Mouse (Mus musculus) lung, postnatal 0 days (tissue): ENCODE measurements around the gene Olfr613. TPM values are rescaled to one million over a fixed set of nuclear protein-coding genes. Genes with fewer than 3 reads are reported as not detected.
"Not testable (repeated sequence)": the region's sequence is repeated elsewhere in the genome, so short reads cannot be mapped to it uniquely, and the experiment has no call there.

Experiments
- ATAC-seq: fragments of 200-750 bp; cut with Nextera tagmentation; 2 replicates; pipeline ENCODE4 v1.8.0; 2017; ENCODE audit warnings: moderate library complexity
- DNase-seq: peaks from one replicate; pipeline ENCODE4 v3.0.0-alpha.2; 2016; ENCODE audit warnings: low spot score
- H3K27ac ChIP-seq: fragments of 300-500 bp; sonication (generic); 2 replicates; pipeline ENCODE4 v1.5.1; 2014; ENCODE audit warnings: antibody characterized with exemption, mild to moderate bottlenecking, low read length, mixed read lengths
- H3K27me3 ChIP-seq: fragments of 300-500 bp; sonication (generic); replicated peaks from 2 replicates; pipeline ENCODE4 v1.6.1; 2014; ENCODE audit warnings: low read length, mixed read lengths; ENCODE audit not compliant: insufficient read depth
- H3K36me3 ChIP-seq: fragments of 300-500 bp; sonication (generic); 2 replicates; pipeline ENCODE4 v1.6.1; 2014; ENCODE audit warnings: low read length, mixed read lengths; ENCODE audit not compliant: insufficient read depth
- H3K4me1 ChIP-seq: fragments of 300-500 bp; sonication (generic); 2 replicates; pipeline ENCODE4 v1.6.1; 2014; ENCODE audit warnings: antibody characterized with exemption, low read depth, low read length, mixed read lengths; ENCODE audit not compliant: insufficient read depth
- H3K4me2 ChIP-seq: fragments of 300-500 bp; sonication (generic); replicated peaks from 2 replicates; pipeline ENCODE4 v1.6.1; 2014; ENCODE audit warnings: low read depth, mild to moderate bottlenecking, low read length, moderate library complexity, mixed read lengths
- H3K4me3 ChIP-seq: fragments of 300-500 bp; sonication (generic); 2 replicates; pipeline ENCODE4 v1.5.1; 2014; ENCODE audit warnings: low read depth, low read length
- H3K9ac ChIP-seq: fragments of 300-500 bp; sonication (generic); replicated peaks from 2 replicates; pipeline ENCODE4 v1.6.1; 2014; ENCODE audit warnings: low read depth, mild to moderate bottlenecking
- H3K9me3 ChIP-seq: fragments of 300-500 bp; sonication (generic); 2 replicates; pipeline ENCODE4 v1.6.1; 2016; ENCODE audit warnings: low read length, mixed read lengths
- CTCF ChIP-seq: IDR thresholded peaks from 2 replicates; pipeline ENCODE4 v1.5.1; 2016; ENCODE audit warnings: antibody characterized with exemption, mild to moderate bottlenecking
- EP300 ChIP-seq: IDR thresholded peaks from 2 replicates; pipeline ENCODE4 v1.6.1; 2016; ENCODE audit warnings: antibody characterized with exemption, mild to moderate bottlenecking, control low read depth
- WGBS: fragments of 180-500 bp; shearing (Covaris S2); extraction: QIAGEN DNeasy Blood & Tissue Kit; methylation state at CpG from one replicate; pipeline ENCODE4 v1.1.7; 2014; 5-methylcytosine and 5-hydroxymethylcytosine counted together
- polyA plus RNA-seq: library from polyadenylated mRNA; unstranded; fragments of >200 nt; fragmentation: Nextera tagmentation; extraction: Ambion mirVana; gene quantifications from 2 replicates; pipeline ENCODE4 v1.2.1, GENCODE M21; 2015

Olfr613 gene
- not detected in 2 replicates for polyA plus RNA-seq

DNA sequence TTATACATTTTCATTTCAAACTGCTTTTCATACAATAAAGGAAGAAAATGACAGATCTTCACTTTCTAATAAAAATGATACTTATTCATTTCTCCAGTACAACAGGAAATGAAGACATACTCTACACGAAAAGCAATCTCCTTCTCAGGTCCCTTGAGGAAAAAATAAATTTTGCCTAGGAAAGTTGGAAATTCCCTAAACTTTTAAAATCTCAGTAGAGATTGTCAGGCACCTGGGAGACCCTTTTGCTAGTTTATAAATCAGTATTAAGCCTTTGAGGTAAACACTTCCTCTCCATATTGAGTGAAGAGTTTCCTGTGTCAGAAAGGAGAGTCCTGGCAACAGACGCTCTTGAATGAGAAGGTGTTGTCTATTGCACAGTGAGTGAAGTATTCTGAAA, at the start of gene Olfr613:
Gene Olfr613, plus strand, starts transcription at position 301 of the 400 bp plus-strand sequence.
- ATAC-seq (no peak), DNase-seq (no peak)
- no peaks in the 10 kb centered on the region for H3K9me3 ChIP-seq
- H3K9ac ChIP-seq: no peak within 1 kb of the TSS
- no peaks in the 10 kb centered on the region for H3K4me1 ChIP-seq
- H3K27me3 ChIP-seq: no peaks in the 10 kb centered on the region
- 50% methylated on average over 2 of the region's 2 CpGs for WGBS
- TF ChIP-seq CTCF: no peak
- TF ChIP-seq EP300: no peak
- no peak within 1 kb of the TSS for H3K27ac ChIP-seq
- H3K4me2 ChIP-seq: no peak within 1 kb of the TSS
- H3K36me3 ChIP-seq: no peaks in the 10 kb centered on the region
- H3K4me3 ChIP-seq: no peak within 1 kb of the TSS

DNA sequence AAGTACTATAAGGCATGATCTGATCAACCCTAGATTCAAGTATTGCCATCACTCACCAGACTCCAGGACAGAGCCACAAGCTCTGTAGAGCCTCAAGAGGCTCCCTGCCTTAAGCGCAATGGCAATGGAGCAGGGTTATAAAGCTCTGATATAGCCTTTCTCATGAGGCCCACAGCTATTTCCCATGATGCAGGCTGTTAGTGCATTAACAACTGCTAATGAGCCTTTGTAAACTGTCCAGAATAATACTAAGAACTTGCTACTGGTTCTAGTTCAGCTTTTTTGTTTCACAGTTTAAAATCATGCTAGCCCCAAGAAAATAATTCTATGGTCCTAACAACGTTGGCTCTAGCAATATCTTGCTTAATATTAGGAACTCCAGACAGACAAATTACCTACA, 35.9 kb upstream of the Olfr613 start, which contains the start of gene Olfr610:
Gene Olfr610, minus strand, starts transcription at position 101 of the 400 bp plus-strand sequence.
- Histone ChIP-seq H3K9me3 (no peaks in the 10 kb centered on the region), H3K4me2 (no peak within 1 kb of the TSS), H3K27ac (no peak within 1 kb of the TSS), H3K36me3 (no peaks in the 10 kb centered on the region), H3K27me3 (no peaks in the 10 kb centered on the region), H3K4me3 (no peak within 1 kb of the TSS), H3K4me1 (no peaks in the 10 kb centered on the region), H3K9ac (no peak within 1 kb of the TSS)
- 83% methylated on average over 2 of the region's 2 CpGs for WGBS
- DNase-seq (no peak), ATAC-seq (no peak)
- TF ChIP-seq EP300: no peak
- TF ChIP-seq CTCF: no peak

DNA sequence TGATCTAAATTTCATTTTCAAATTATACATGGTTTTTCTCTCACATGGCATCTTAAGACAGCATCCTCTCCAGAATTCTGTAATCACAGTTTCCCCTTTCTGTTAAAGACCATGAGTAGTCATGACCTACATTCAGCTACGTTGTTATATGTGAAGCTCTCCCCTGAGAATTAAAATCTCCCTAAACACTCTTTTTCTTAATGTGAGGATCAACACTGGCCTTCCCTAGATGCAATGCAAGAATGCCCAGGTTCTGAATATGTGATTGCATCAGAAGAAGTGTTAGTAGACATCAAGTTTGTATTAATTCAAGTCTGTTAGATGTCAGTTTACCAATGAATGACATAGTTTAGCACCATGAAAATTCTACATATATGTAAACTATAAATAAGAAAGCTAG, 27.1 kb upstream of the Olfr613 start, which contains the start of gene Olfr611:
Gene Olfr611, minus strand, starts transcription at position 101 of the 400 bp plus-strand sequence.
- 45% methylated on average over 1 of the region's 1 CpGs for WGBS
- not testable (repeated sequence) for H3K27ac ChIP-seq, H3K4me1 ChIP-seq, H3K36me3 ChIP-seq, H3K4me3 ChIP-seq, H3K9me3 ChIP-seq, ATAC-seq, DNase-seq, H3K9ac ChIP-seq, H3K27me3 ChIP-seq, H3K4me2 ChIP-seq

DNA sequence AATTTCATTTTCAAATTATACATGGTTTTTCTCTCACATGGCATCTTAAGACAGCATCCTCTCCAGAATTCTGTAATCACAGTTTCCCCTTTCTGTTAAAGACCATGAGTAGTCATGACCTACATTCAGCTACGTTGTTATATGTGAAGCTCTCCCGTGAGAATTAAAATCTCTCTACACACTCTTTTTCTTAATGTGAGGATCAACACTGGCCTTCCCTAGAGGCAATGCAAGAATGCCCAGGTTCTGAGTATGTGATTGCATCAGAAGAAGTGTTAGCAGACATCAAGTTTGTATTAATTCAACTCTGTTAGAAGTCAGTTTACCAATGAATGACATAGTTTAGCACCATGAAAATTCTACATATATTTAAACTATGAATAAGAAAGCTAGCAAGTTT, 5.3 kb upstream of the Olfr613 start, which contains the start of gene Olfr612:
Gene Olfr612, minus strand, starts transcription at position 101 of the 400 bp plus-strand sequence.
- DNase-seq, H3K36me3 ChIP-seq, H3K4me3 ChIP-seq, H3K27me3 ChIP-seq, H3K9me3 ChIP-seq, H3K9ac ChIP-seq, H3K4me2 ChIP-seq, H3K4me1 ChIP-seq, H3K27ac ChIP-seq, ATAC-seq: not testable (repeated sequence)
- 68% methylated on average over 2 of the region's 2 CpGs for WGBS

DNA sequence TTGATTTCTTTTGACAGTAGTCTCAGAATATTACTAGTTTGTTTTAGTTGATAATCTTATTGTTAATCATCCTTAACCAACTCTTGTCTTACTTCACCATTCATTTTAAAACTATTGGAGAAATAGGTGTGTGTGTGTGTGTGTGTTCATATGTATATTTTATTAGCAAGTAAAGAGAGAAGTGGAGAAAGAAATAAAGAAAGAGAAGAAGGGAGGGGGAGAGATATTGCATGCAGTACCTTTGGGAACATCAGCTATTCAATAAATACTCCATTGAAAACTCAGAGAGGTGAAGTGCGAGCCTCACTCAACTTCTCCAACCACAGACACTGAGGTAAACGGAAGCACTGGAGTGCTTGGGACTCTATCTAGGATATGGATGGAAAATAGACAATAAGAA, 7.9 kb downstream of the Olfr613 start, which contains the start of gene Olfr615:
Gene Olfr615, plus strand, starts transcription at position 301 of the 400 bp plus-strand sequence.
- H3K27ac ChIP-seq: no peak within 1 kb of the TSS
- no peak for TF ChIP-seq EP300
- no peak for TF ChIP-seq CTCF
- H3K27me3 ChIP-seq: no peaks in the 10 kb centered on the region
- H3K4me3 ChIP-seq: no peak within 1 kb of the TSS
- no peaks in the 10 kb centered on the region for H3K4me1 ChIP-seq
- DNase-seq (no peak), ATAC-seq (no peak)
- H3K36me3 ChIP-seq: no peaks in the 10 kb centered on the region
- no peaks in the 10 kb centered on the region for H3K9me3 ChIP-seq
- WGBS: 80% methylated on average over 2 of the region's 2 CpGs
- no peak within 1 kb of the TSS for H3K9ac ChIP-seq
- no peak within 1 kb of the TSS for H3K4me2 ChIP-seq

DNA sequence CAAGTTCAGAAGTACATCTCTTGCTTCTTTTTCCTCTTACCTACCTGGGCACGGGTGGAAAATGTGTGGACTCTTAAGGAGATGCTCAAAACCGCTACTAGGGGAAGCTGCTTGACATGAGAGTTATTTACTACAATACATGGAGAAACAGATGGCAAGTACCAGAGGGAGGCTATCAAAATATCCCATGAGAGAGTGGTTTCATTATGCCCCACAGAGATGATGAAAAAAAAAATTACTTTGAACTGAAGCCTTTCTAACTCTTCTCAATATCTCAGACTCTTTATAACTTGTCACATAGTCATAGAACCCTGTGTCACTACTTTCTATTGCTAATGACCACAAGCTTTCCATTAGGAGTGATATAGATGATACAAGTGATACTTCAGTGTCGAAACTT, 21.2 kb downstream of the Olfr613 start, which contains the start of gene Olfr616:
Gene Olfr616, minus strand, starts transcription at position 101 of the 400 bp plus-strand sequence.
- TF ChIP-seq EP300 (no peak), CTCF (no peak)

DNA sequence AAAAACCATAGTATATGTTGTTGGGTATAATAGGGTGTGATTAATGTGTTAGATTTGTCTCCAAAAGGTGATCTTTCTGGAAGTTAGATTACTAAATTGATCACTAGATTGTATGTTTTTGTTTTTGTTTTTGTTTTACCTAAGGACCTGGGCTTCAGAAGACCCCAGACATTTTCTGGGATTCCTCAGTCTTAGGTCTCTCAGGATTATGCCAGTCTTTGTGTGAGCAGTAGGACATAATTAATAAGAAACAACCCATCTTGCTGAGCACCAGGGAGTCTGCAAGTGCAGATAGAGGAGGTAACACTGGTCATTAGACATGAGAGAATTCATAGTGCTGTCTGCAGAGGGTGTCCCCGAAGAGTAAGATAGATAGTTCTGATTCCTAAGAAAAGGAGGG, 24.9 kb downstream of the Olfr613 start, which contains the start of gene Olfr617:
Gene Olfr617, plus strand, starts transcription at position 301 of the 400 bp plus-strand sequence.
- Histone ChIP-seq H3K27me3 (no peaks in the 10 kb centered on the region), H3K4me1 (no peaks in the 10 kb centered on the region), H3K4me3 (no peak within 1 kb of the TSS), H3K27ac (no peak within 1 kb of the TSS), H3K9ac (no peak within 1 kb of the TSS), H3K4me2 (no peak within 1 kb of the TSS), H3K36me3 (no peaks in the 10 kb centered on the region), H3K9me3 (no peaks in the 10 kb centered on the region)
- DNase-seq (no peak), ATAC-seq (no peak)
- TF ChIP-seq EP300 (no peak), CTCF (no peak)
- WGBS: 76% methylated on average over 1 of the region's 1 CpGs

More for the DNA sequence above, 21.2 kb downstream of the Olfr613 start, which contains the start of gene Olfr616:
- no peak within 1 kb of the TSS for H3K27ac ChIP-seq
- no peak within 1 kb of the TSS for H3K9ac ChIP-seq
- 79% methylated on average over 3 of the region's 3 CpGs for WGBS
- no peak within 1 kb of the TSS for H3K4me3 ChIP-seq
- ATAC-seq (no peak), DNase-seq (no peak)
- H3K4me2 ChIP-seq: no peak within 1 kb of the TSS
- no peaks in the 10 kb centered on the region for H3K9me3 ChIP-seq
- no peaks in the 10 kb centered on the region for H3K4me1 ChIP-seq
- no peaks in the 10 kb centered on the region for H3K36me3 ChIP-seq
- H3K27me3 ChIP-seq: no peaks in the 10 kb centered on the region
